Mouse (Mus musculus): ENCODE data around the gene Zdhhc14. TPM values are rescaled to one million over a fixed set of nuclear protein-coding genes. Genes with fewer than 3 reads are reported as not detected.

The Zdhhc14 gene
- total and polyA plus RNA-seq, 3 experiments, result 0.34 to 1.3 (median 0.35) TPM

GRCm38 (mm10) chr17:5472268-5472667 lies 20.1 kb upstream of the Zdhhc14 start:
- DNase-seq (ENCODE audit: extremely low read depth), result no peak
- Histone ChIP-seq H3K4me1 (ENCODE audit: control insufficient read depth in 1 of 2, insufficient read depth in 2 of 2) (no peaks in the 10 kb centered on the region), H3K4me3 (replicated peaks in 1 of 3; ENCODE audit: low read depth in 2 of 3, low read length in 2 of 3, poor library complexity in 1 of 3) (no peak overlapping the region), H3K79me2 (replicated peaks; ENCODE audit: control insufficient read depth, extremely low read depth, insufficient read depth, poor library complexity, severe bottlenecking) (no peaks in the 10 kb centered on the region), H3K27ac (ENCODE audit: insufficient read depth, low read depth) (no peak overlapping the region), H3K27me3 (replicated peaks) (peaks cover 2% of the 10 kb centered on the region), H3K36me3 (replicated peaks in 1 of 2; ENCODE audit: control insufficient read depth in 1 of 2, insufficient read depth in 1 of 2, low read length in 1 of 2) (no peaks in the 10 kb centered on the region), H3K9ac (ENCODE audit: insufficient read depth, low read depth) (no peak overlapping the region), H3K4me2 (ENCODE audit: insufficient read depth, low read depth, poor library complexity, severe bottlenecking) (no peak overlapping the region), H3K9me3 (replicated peaks; ENCODE audit: low read length) (no peaks in the 10 kb centered on the region)
- TF ChIP-seq MAX (IDR thresholded peaks at IDR 0.05; ENCODE audit: low read length), result no peak
- no peak for TF ChIP-seq ZC3H11A (IDR thresholded peaks at IDR 0.05; ENCODE audit: low read depth, low read length)
- no peak for TF ChIP-seq GABPA (IDR thresholded peaks at IDR 0.05; ENCODE audit: insufficient replicate concordance, low read depth, low read length)
- no peak for TF ChIP-seq JUND (conservative IDR thresholded peaks at IDR 0.05; ENCODE audit: low read depth, low read length)
- no peak for TF ChIP-seq USF2 (conservative IDR thresholded peaks at IDR 0.05; ENCODE audit: low read depth, low read length)
- TF ChIP-seq POLR2A (IDR thresholded peaks at IDR 0.05; ENCODE audit: low read depth, low read length), result no peak
- TF ChIP-seq RAD21 (IDR thresholded peaks at IDR 0.05; ENCODE audit: low read depth, low read length), result no peak
- no peak for TF ChIP-seq JUN (IDR thresholded peaks at IDR 0.05; ENCODE audit: insufficient read depth, low read depth, low read length)
- TF ChIP-seq UBTF (IDR thresholded peaks at IDR 0.05; ENCODE audit: low read depth, low read length), result no peak
- no peak for TF ChIP-seq ELF1 (IDR thresholded peaks at IDR 0.05; ENCODE audit: low read depth, low read length)
- no peak for TF ChIP-seq MYC (IDR thresholded peaks at IDR 0.05; ENCODE audit: low read depth, low read length)
- no peak for TF ChIP-seq IRF4 (IDR thresholded peaks at IDR 0.05; ENCODE audit: low read depth, low read length)
- TF ChIP-seq MAFK (IDR thresholded peaks at IDR 0.05; ENCODE audit: insufficient replicate concordance, low read length), result no peak
- TF ChIP-seq E2F4 (IDR thresholded peaks at IDR 0.05; ENCODE audit: insufficient replicate concordance, low read depth, low read length), result no peak
- no peak for TF ChIP-seq PAX5 (IDR thresholded peaks at IDR 0.05; ENCODE audit: low read length)
- in situ Hi-C loops (cut with MboI; ENCODE audit: low pct_ligation_motif_present, low pct_unique_long_range_greater_than_20kb, low sequenced_read_pairs) (no loop called here), dilution Hi-C loops (cut with MboI; ENCODE audit: extremely low pct_ligation_motif_present, extremely low pct_unique_long_range_greater_than_20kb, low sequenced_read_pairs) (no loop called here)

GRCm38 (mm10) chr17:5475960-5476725 lies 16.2 kb upstream of the Zdhhc14 start:
- no peak overlapping the region for H3K4me3 ChIP-seq (replicated peaks in 1 of 3; ENCODE audit: low read depth in 2 of 3, low read length in 2 of 3, poor library complexity in 1 of 3)
- H3K4me1 ChIP-seq (ENCODE audit: control insufficient read depth in 1 of 2, insufficient read depth in 2 of 2), result no peaks in the 10 kb centered on the region
- H3K9ac ChIP-seq (ENCODE audit: insufficient read depth, low read depth), result no peak overlapping the region
- H3K79me2 ChIP-seq (replicated peaks; ENCODE audit: control insufficient read depth, extremely low read depth, insufficient read depth, poor library complexity, severe bottlenecking), result no peaks in the 10 kb centered on the region
- no peak for DNase-seq (ENCODE audit: extremely low read depth)
- no peaks in the 10 kb centered on the region for H3K36me3 ChIP-seq (replicated peaks in 1 of 2; ENCODE audit: control insufficient read depth in 1 of 2, insufficient read depth in 1 of 2, low read length in 1 of 2)
- no peak overlapping the region for H3K27ac ChIP-seq (ENCODE audit: insufficient read depth, low read depth)
- H3K27me3 ChIP-seq (replicated peaks), result peaks cover 2% of the 10 kb centered on the region
- dilution Hi-C loops (cut with MboI; ENCODE audit: extremely low pct_ligation_motif_present, extremely low pct_unique_long_range_greater_than_20kb, low sequenced_read_pairs) (no loop called here), in situ Hi-C loops (cut with MboI; ENCODE audit: low pct_ligation_motif_present, low pct_unique_long_range_greater_than_20kb, low sequenced_read_pairs) (no loop called here)
- TF ChIP-seq ZC3H11A (IDR thresholded peaks at IDR 0.05; ENCODE audit: low read depth, low read length) (no peak), E2F4 (IDR thresholded peaks at IDR 0.05; ENCODE audit: insufficient replicate concordance, low read depth, low read length) (no peak), KAT2A (IDR thresholded peaks at IDR 0.05; ENCODE audit: insufficient replicate concordance, low read length) (no peak), EP300 (IDR thresholded peaks at IDR 0.05; ENCODE audit: low read length) (no peak), TCF12 (IDR thresholded peaks at IDR 0.05; ENCODE audit: low read depth, low read length) (no peak), IRF4 (IDR thresholded peaks at IDR 0.05; ENCODE audit: low read depth, low read length) (no peak), RAD21 (IDR thresholded peaks at IDR 0.05; ENCODE audit: low read depth, low read length) (no peak), NELFE (IDR thresholded peaks at IDR 0.05; ENCODE audit: low read depth, low read length) (no peak), USF2 (conservative IDR thresholded peaks at IDR 0.05; ENCODE audit: low read depth, low read length) (no peak), MAZ (IDR thresholded peaks at IDR 0.05; ENCODE audit: low read depth, low read length) (no peak), GABPA (IDR thresholded peaks at IDR 0.05; ENCODE audit: insufficient replicate concordance, low read depth, low read length) (no peak)
- no peaks in the 10 kb centered on the region for H3K9me3 ChIP-seq (replicated peaks; ENCODE audit: low read length)
- no peak overlapping the region for H3K4me2 ChIP-seq (ENCODE audit: insufficient read depth, low read depth, poor library complexity, severe bottlenecking)

Measured in CH12.LX (cell line).